Mouse (Mus musculus) ES-Bruce4 (cell line): ENCODE data around the gene Ppp2r5e.

ENCODE experiments used
- CTCF ChIP-seq: IDR thresholded peaks from one replicate; pipeline ENCODE4 v1.8.1; 2011; ENCODE audit warnings: low read depth, low read length
- EP300 ChIP-seq: IDR thresholded peaks from 2 replicates; pipeline ENCODE4 v1.6.1; 2011; ENCODE audit warnings: low read depth, low read length; ENCODE audit not compliant: insufficient read depth
- POLR2A ChIP-seq: IDR thresholded peaks from one replicate; pipeline ENCODE4 v1.8.1; 2011; ENCODE audit warnings: low read length; ENCODE audit not compliant: insufficient read depth

GRCm38 (mm10) chr12:75597707-75598106 lies 1.7 kb upstream of the Ppp2r5e start:
- TF ChIP-seq CTCF = no peak
- TF ChIP-seq POLR2A = no peak
- TF ChIP-seq EP300 = no peak
